Mouse (Mus musculus) thymus, adult 2 months (tissue): ENCODE measurements around the gene Fam160a1. TPM values are rescaled to one million over a fixed set of nuclear protein-coding genes. Genes with fewer than 3 reads are reported as not detected.

Source experiments
- DNase-seq: peaks from one replicate; pipeline ENCODE4 v3.0.0; 2021
- H3K27ac ChIP-seq: fragments of 200-500 bp; 2 replicates; pipeline ENCODE4 v1.5.1; 2012; ENCODE audit warnings: low read length, control low read depth; ENCODE audit not compliant: control insufficient read depth, insufficient read depth
- H3K27me3 ChIP-seq: fragments of 200-500 bp; 2 replicates; pipeline ENCODE4 v1.6.1; 2012; ENCODE audit warnings: mild to moderate bottlenecking, low read length, moderate library complexity, mixed read lengths; ENCODE audit not compliant: control insufficient read depth, insufficient read depth
- H3K36me3 ChIP-seq: fragments of 200-500 bp; 2 replicates; pipeline ENCODE4 v1.6.1; 2012; ENCODE audit warnings: mild to moderate bottlenecking, low read length, moderate library complexity; ENCODE audit not compliant: control insufficient read depth, insufficient read depth
- H3K4me1 ChIP-seq: fragments of 200-500 bp; replicated peaks from 2 replicates; pipeline ENCODE4 v1.6.1; 2012; ENCODE audit warnings: low read length; ENCODE audit not compliant: control insufficient read depth, insufficient read depth
- H3K4me3 ChIP-seq: fragments of 200-500 bp; 2 replicates; pipeline ENCODE4 v1.5.1; 2012; ENCODE audit warnings: mild to moderate bottlenecking, low read length, control low read depth, moderate library complexity; ENCODE audit not compliant: control insufficient read depth, insufficient read depth
- CTCF ChIP-seq: fragments of 200-500 bp; IDR thresholded peaks from 2 replicates; pipeline ENCODE4 v1.5.1; 2012; ENCODE audit warnings: mild to moderate bottlenecking, control low read depth, low read length, moderate library complexity, borderline replicate concordance; ENCODE audit not compliant: control insufficient read depth, poor library complexity, insufficient read depth; ENCODE audit errors: extremely low read depth
- POLR2A ChIP-seq: fragments of 200-500 bp; IDR thresholded peaks from 2 replicates; pipeline ENCODE4 v1.6.1; 2012; ENCODE audit warnings: mild to moderate bottlenecking, low read length, control low read depth, moderate library complexity; ENCODE audit not compliant: control insufficient read depth, poor library complexity, insufficient read depth; ENCODE audit errors: extremely low read depth
- WGBS: fragments of 180-500 bp; shearing (Covaris S2); methylation state at CpG from one replicate; pipeline ENCODE4 v1.1.7; 2018; 5-methylcytosine and 5-hydroxymethylcytosine counted together
- polyA plus RNA-seq: library from polyadenylated mRNA; depleted of rRNA; stranded (reverse); fragments of >200 nt; gene quantifications from 2 replicates; pipeline ENCODE4 v1.2.3, GENCODE M21; 2012

Fam160a1 gene
- polyA plus RNA-seq, 1 experiment: 5.4 TPM

GRCm38 (mm10) chr3:85812010-85812409 is 5.1 kb downstream of the Fam160a1 start:
- no peaks in the 10 kb centered on the region for H3K36me3 ChIP-seq
- H3K4me3 ChIP-seq: no peak overlapping the region
- H3K27me3 ChIP-seq: no peaks in the 10 kb centered on the region
- H3K4me1 ChIP-seq: no peaks in the 10 kb centered on the region
- no peak for DNase-seq
- no peak for TF ChIP-seq CTCF
- TF ChIP-seq POLR2A: no peak
- H3K27ac ChIP-seq: no peak overlapping the region
- WGBS: 97% methylated on average over 5 of the region's 5 CpGs

DNA sequence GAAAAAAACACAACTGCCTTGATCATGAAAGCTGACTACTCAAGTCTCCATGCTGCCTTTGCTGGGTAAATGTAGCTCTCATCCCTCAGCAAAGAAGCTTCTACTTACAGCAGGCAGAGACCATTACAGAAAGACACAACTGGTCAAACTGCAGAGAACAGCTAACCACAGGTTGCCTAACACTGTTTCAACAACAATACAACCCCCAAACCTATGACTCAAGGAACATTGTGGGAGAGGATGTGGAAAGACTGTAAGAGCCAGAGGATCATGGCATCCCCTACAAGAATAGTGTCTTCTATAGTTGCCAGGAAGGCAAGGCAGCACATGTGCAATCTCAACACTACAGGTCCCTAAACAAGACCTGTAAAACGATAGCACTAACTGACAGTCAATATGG is 23.9 kb downstream of the Fam160a1 start:
- Histone ChIP-seq H3K27me3 (no peaks in the 10 kb centered on the region), H3K4me1 (peaks cover 2% of the 10 kb centered on the region; the same call in 1 of the 2 replicates), H3K4me3 (no peak overlapping the region), H3K27ac (no peak overlapping the region), H3K36me3 (no peaks in the 10 kb centered on the region)
- TF ChIP-seq POLR2A: no peak
- 83% methylated on average over 1 of the region's 1 CpGs for whole genome bisulfite sequencing
- no peak for DNase-seq

DNA sequence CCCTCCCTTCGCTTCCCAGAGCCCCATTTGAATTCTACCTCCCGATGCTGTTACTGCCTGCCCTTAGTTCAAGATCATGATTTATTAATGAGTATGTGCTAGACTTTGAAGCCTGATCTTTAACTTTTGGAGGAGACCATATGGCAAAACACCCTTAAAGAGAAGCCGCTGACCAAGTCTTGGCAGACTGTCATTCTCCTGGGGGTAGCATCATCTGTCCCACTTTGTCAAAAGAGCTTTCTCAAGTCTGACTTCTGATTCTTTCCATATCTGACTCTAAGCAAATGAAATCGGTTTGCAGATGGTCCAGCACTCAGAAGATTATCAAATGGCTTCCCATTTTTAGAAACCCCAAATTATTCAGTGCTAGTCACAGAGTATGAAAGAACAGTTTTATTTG is 27.3 kb downstream of the Fam160a1 start:
- Histone ChIP-seq H3K4me3 (no peak overlapping the region), H3K27me3 (no peaks in the 10 kb centered on the region), H3K27ac (no peak overlapping the region), H3K4me1 (peaks cover 2% of the 10 kb centered on the region; the same call in 1 of the 2 replicates), H3K36me3 (no peaks in the 10 kb centered on the region)
- 89% methylated on average over 4 of the region's 4 CpGs for WGBS
- no peak for TF ChIP-seq POLR2A
- DNase-seq: no peak

- TF ChIP-seq POLR2A (no peak), CTCF (no peak)
- DNase-seq: no peak
- Histone ChIP-seq H3K4me1 (no peaks in the 10 kb centered on the region), H3K27ac (no peak overlapping the region), H3K4me3 (no peak overlapping the region), H3K36me3 (no peaks in the 10 kb centered on the region), H3K27me3 (no peaks in the 10 kb centered on the region)
- WGBS: 91% methylated on average over 8 of the region's 8 CpGs
Measured at GRCm38 (mm10) chr3:85786501-85786900, 30.6 kb downstream of the Fam160a1 start.

DNA sequence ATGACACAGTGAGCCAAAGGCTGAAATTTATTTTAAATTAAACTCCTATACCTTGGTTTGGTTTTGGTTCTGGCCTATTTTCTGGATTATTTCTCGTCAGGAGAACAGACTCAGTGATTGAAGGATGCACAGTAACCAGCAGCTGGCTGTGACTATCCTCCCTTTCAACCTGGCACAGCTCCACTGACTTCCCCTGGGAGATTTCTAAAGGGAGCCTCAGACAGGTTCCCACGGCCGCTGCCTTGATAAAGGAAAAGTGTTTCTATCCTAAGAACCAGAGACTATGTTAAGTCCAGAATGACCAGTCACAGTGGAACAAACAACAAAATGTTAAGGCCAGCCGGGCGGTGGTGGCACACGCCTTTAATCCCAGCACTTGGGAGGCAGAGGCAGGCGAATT is 36.2 kb downstream of the Fam160a1 start:
- Histone ChIP-seq H3K27ac (no peak overlapping the region), H3K4me1 (no peaks in the 10 kb centered on the region), H3K4me3 (no peak overlapping the region), H3K36me3 (no peaks in the 10 kb centered on the region), H3K27me3 (no peaks in the 10 kb centered on the region)
- 91% methylated on average over 7 of the region's 7 CpGs for WGBS
- no peak for DNase-seq
- TF ChIP-seq POLR2A: no peak
- no peak for TF ChIP-seq CTCF

DNA sequence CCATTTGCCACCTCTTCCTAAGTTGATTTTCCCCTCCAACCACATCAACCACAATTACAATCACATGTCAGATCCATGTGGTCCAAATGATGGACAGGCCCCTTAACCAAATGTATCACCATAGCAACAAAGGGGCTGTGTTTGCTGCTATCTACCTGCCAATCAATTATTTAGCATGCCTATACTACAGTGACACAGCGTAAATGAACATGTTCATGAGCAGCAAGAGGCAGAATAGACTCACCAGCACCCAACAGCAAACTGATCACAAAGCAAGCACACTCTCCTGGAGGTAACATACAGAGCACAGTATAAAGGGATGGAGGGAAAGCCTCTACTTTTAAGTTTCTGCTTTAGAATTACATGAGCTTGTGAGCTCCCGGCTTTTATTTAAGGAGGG is 36.8 kb downstream of the Fam160a1 start:
- no peak for DNase-seq
- H3K27me3 ChIP-seq: no peaks in the 10 kb centered on the region
- H3K4me3 ChIP-seq: no peak overlapping the region
- H3K36me3 ChIP-seq: no peaks in the 10 kb centered on the region
- no peak overlapping the region for H3K27ac ChIP-seq
- WGBS: 90% methylated on average over 2 of the region's 2 CpGs
- TF ChIP-seq CTCF (no peak), POLR2A (no peak)
- no peaks in the 10 kb centered on the region for H3K4me1 ChIP-seq

- Histone ChIP-seq H3K27me3 (no peaks in the 10 kb centered on the region), H3K4me3 (no peak overlapping the region), H3K36me3 (no peaks in the 10 kb centered on the region), H3K27ac (no peak overlapping the region), H3K4me1 (no peaks in the 10 kb centered on the region)
- no peak for DNase-seq
- no peak for TF ChIP-seq CTCF
- no peak for TF ChIP-seq POLR2A
- 88% methylated on average over 2 of the region's 2 CpGs for WGBS
Measured at GRCm38 (mm10) chr3:85777841-85778240, 39.2 kb downstream of the Fam160a1 start.
